Mouse (Mus musculus) olfactory bulb, adult 2 months (tissue): Measurements from ENCODE around the gene Rptor.

ENCODE experiments used
- CTCF ChIP-seq: fragments of 200-500 bp; IDR thresholded peaks from 2 replicates; pipeline ENCODE4 v1.5.1; 2012; ENCODE audit warnings: low read depth, mild to moderate bottlenecking, low read length, moderate library complexity; ENCODE audit not compliant: insufficient read depth
- POLR2A ChIP-seq: fragments of 200-500 bp; IDR thresholded peaks from 2 replicates; pipeline ENCODE4 v1.6.1; 2012; ENCODE audit warnings: mild to moderate bottlenecking, low read depth, low read length, moderate library complexity; ENCODE audit not compliant: insufficient read depth

GRCm38 (mm10) chr11:119563166-119563565, 39.5 kb upstream of the Rptor start:
- TF ChIP-seq CTCF (no peak), POLR2A (no peak)
